Mouse (Mus musculus) MEL (cell line): ENCODE results near the gene Nmi.

ENCODE experiments used
- CTCF ChIP-seq, 3 experiments: IDR thresholded peaks in 2 of 3; conservative IDR thresholded peaks in 1 of 3; 2 replicates each; pipeline ENCODE4 v1.5.1; 2011 to 2012; ENCODE audit warnings: low read length in 3 of 3, low read depth in 2 of 3, mild to moderate bottlenecking in 2 of 3, improper control_type of control experiment in 1 of 3, inconsistent platforms in 1 of 3, mixed read lengths in 1 of 3, moderate library complexity in 1 of 3; ENCODE audit not compliant: control insufficient read depth in 1 of 3, insufficient read depth in 1 of 3, poor library complexity in 1 of 3, severe bottlenecking in 1 of 3
- ETS1 ChIP-seq: IDR thresholded peaks from 2 replicates; pipeline ENCODE4 v1.6.1; 2012; ENCODE audit warnings: low read depth, mild to moderate bottlenecking, inconsistent platforms, low read length, improper control_type of control experiment, moderate library complexity
- NRF1 ChIP-seq: IDR thresholded peaks from 2 replicates; pipeline ENCODE4 v1.6.1; 2014; ENCODE audit warnings: low read depth, mild to moderate bottlenecking, inconsistent platforms, low read length, improper control_type of control experiment, moderate library complexity; ENCODE audit not compliant: poor library complexity, insufficient read depth, severe bottlenecking
- POLR2A ChIP-seq, 2 experiments: IDR thresholded peaks; 2 replicates each; pipeline ENCODE4 v1.6.1; 2011 to 2012; ENCODE audit warnings: low read length in 2 of 2, mild to moderate bottlenecking in 2 of 2, control low read depth in 1 of 2, improper control_type of control experiment in 1 of 2, low read depth in 1 of 2, moderate library complexity in 1 of 2; ENCODE audit not compliant: control insufficient read depth in 1 of 2, insufficient read depth in 1 of 2, poor library complexity in 1 of 2
- SMC3 ChIP-seq: IDR thresholded peaks from 2 replicates; pipeline ENCODE4 v1.6.1; 2011; ENCODE audit warnings: low read depth, low read length, improper control_type of control experiment
- USF1 ChIP-seq: IDR thresholded peaks from 2 replicates; pipeline ENCODE4 v1.6.1; 2014; ENCODE audit warnings: low read depth, mild to moderate bottlenecking, inconsistent platforms, low read length, improper control_type of control experiment, moderate library complexity
- ZKSCAN1 ChIP-seq: IDR thresholded peaks from 2 replicates; pipeline ENCODE4 v1.6.1; 2012; ENCODE audit warnings: low read depth, mild to moderate bottlenecking, inconsistent platforms, low read length, improper control_type of control experiment, moderate library complexity

GRCm38 (mm10) chr2:51950876-51951275 lies 22.4 kb downstream of the Nmi start:
- TF ChIP-seq CTCF (IDR thresholded peaks at IDR 0.05 in 2 of 3, conservative IDR thresholded peaks at IDR 0.05 in 1 of 3; ENCODE audit: control insufficient read depth in 1 of 3, insufficient read depth in 1 of 3, low read depth in 2 of 3, low read length in 3 of 3, poor library complexity in 1 of 3, severe bottlenecking in 1 of 3) (no peak), SMC3 (no peak), ETS1 (no peak), NRF1 (no peak), ZKSCAN1 (no peak), USF1 (no peak), POLR2A (IDR thresholded peaks at IDR 0.05; ENCODE audit: control insufficient read depth in 1 of 2, insufficient read depth in 1 of 2, low read depth in 1 of 2, low read length in 2 of 2, poor library complexity in 1 of 2) (no peak)
